Mouse (Mus musculus) midbrain, postnatal 0 days (tissue): ENCODE data around the gene Svs5. TPM values are rescaled to one million over a fixed set of nuclear protein-coding genes. Genes with fewer than 3 reads are reported as not detected.
A peak's percentile ranks its signal among the peaks of the same experiment; 100 is the strongest.
"Not testable (repeated sequence)": the region's sequence is repeated elsewhere in the genome, so short reads cannot be mapped to it uniquely, and the experiment has no call there.

Experiments
- ATAC-seq: fragments of 200-750 bp; cut with Nextera tagmentation; 2 replicates; pipeline ENCODE4 v1.8.0; 2017; ENCODE audit warnings: moderate number of reproducible peaks, mild to moderate bottlenecking, moderate TSS enrichment, moderate library complexity; ENCODE audit not compliant: low FRiP score
- DNase-seq: peaks from one replicate; pipeline ENCODE4 v3.0.0-alpha.2; 2015; ENCODE audit warnings: low spot score
- H3K27ac ChIP-seq: fragments of 300-500 bp; sonication (generic); 2 replicates; pipeline ENCODE4 v1.5.1; 2014; ENCODE audit warnings: low read depth, mild to moderate bottlenecking, low read length, mixed read lengths
- H3K27me3 ChIP-seq: fragments of 300-500 bp; sonication (generic); 2 replicates; pipeline ENCODE4 v1.6.1; 2014; ENCODE audit warnings: low read length, control low read depth, mixed read lengths; ENCODE audit not compliant: insufficient read depth
- H3K36me3 ChIP-seq: fragments of 300-500 bp; sonication (generic); 2 replicates; pipeline ENCODE4 v1.6.1; 2014; ENCODE audit warnings: low read length, control low read depth, mixed read lengths; ENCODE audit not compliant: insufficient read depth
- H3K4me1 ChIP-seq: fragments of 300-500 bp; sonication (generic); 2 replicates; pipeline ENCODE4 v1.6.1; 2014; ENCODE audit warnings: mild to moderate bottlenecking, control low read depth, antibody characterized with exemption, low read length, mixed read lengths; ENCODE audit not compliant: insufficient read depth
- H3K4me2 ChIP-seq: fragments of 300-500 bp; sonication (generic); 2 replicates; pipeline ENCODE4 v1.6.1; 2014; ENCODE audit warnings: low read depth, mild to moderate bottlenecking, low read length, mixed read lengths; ENCODE audit not compliant: poor library complexity, severe bottlenecking
- H3K4me3 ChIP-seq: fragments of 300-500 bp; sonication (generic); 2 replicates; pipeline ENCODE4 v1.5.1; 2014; ENCODE audit warnings: low read depth, mild to moderate bottlenecking, low read length, moderate library complexity
- H3K9ac ChIP-seq: fragments of 300-500 bp; sonication (generic); replicated peaks from 2 replicates; pipeline ENCODE4 v1.6.1; 2014; ENCODE audit warnings: mild to moderate bottlenecking, low read length, moderate library complexity, mixed read lengths; ENCODE audit not compliant: poor library complexity, severe bottlenecking
- H3K9me3 ChIP-seq: fragments of 300-500 bp; sonication (generic); 2 replicates; pipeline ENCODE4 v1.6.1; 2016; ENCODE audit warnings: low read length, control low read depth
- CTCF ChIP-seq: IDR thresholded peaks from 2 replicates; pipeline ENCODE4 v1.5.1; 2016; ENCODE audit warnings: antibody characterized with exemption, mild to moderate bottlenecking
- WGBS: fragments of 180-500 bp; shearing (Covaris S2); extraction: QIAGEN DNeasy Blood & Tissue Kit; methylation state at CpG from one replicate; pipeline ENCODE4 v1.1.7; 2014; 5-methylcytosine and 5-hydroxymethylcytosine counted together
- polyA plus RNA-seq: library from polyadenylated mRNA; unstranded; fragments of >200 nt; fragmentation: Nextera tagmentation; extraction: Ambion mirVana; gene quantifications from 2 replicates; pipeline ENCODE4 v1.2.1, GENCODE M21; 2015
- total RNA-seq: library from RNA; depleted of rRNA; stranded (reverse); fragments of >200 nt; gene quantifications from 2 replicates; pipeline ENCODE4 v1.2.3, GENCODE M21; 2014

Gene Svs5
- total and polyA plus RNA-seq, 2 experiments from 2014 or later: not detected

- TF ChIP-seq CTCF: peak; percentile 21; the same call in 1 of the 2 replicates
These were observed 15.2 kb downstream of the Svs5 start for GRCm38 (mm10) chr2:164347697-164348096.

GRCm38 (mm10) chr2:164348980-164349379, 16.4 kb downstream of the Svs5 start:
- TF ChIP-seq CTCF: peak; percentile 51
- H3K9me3 ChIP-seq: no peaks in the 10 kb centered on the region
- H3K9ac ChIP-seq: no peak overlapping the region
- H3K4me3 ChIP-seq: no peak overlapping the region
- H3K4me2 ChIP-seq: no peak overlapping the region
- no peak overlapping the region for H3K27ac ChIP-seq
- ATAC-seq (no peak), DNase-seq (peak; percentile 18)
- no peaks in the 10 kb centered on the region for H3K36me3 ChIP-seq
- WGBS: 93% methylated on average over 3 of the region's 3 CpGs
- no peaks in the 10 kb centered on the region for H3K4me1 ChIP-seq
- H3K27me3 ChIP-seq: no peaks in the 10 kb centered on the region

More at GRCm38 (mm10) chr2:164347697-164348096, 15.2 kb downstream of the Svs5 start:
- not testable (repeated sequence) for H3K4me3 ChIP-seq, H3K9me3 ChIP-seq, DNase-seq, ATAC-seq, H3K27ac ChIP-seq, H3K27me3 ChIP-seq, H3K4me2 ChIP-seq, H3K9ac ChIP-seq, H3K36me3 ChIP-seq, H3K4me1 ChIP-seq

GRCm38 (mm10) chr2:164352697-164353096, 20.2 kb downstream of the Svs5 start:
- no peak for TF ChIP-seq CTCF
- Histone ChIP-seq H3K27me3 (no peaks in the 10 kb centered on the region), H3K36me3 (no peaks in the 10 kb centered on the region), H3K9me3 (no peaks in the 10 kb centered on the region), H3K4me2 (no peak overlapping the region), H3K9ac (no peak overlapping the region), H3K4me3 (no peak overlapping the region), H3K27ac (no peak overlapping the region), H3K4me1 (no peaks in the 10 kb centered on the region)
- DNase-seq (no peak), ATAC-seq (no peak)
- 89% methylated on average over 3 of the region's 3 CpGs for WGBS

GRCm38 (mm10) chr2:164353356-164353755, 20.8 kb downstream of the Svs5 start:
- H3K4me1 ChIP-seq: no peaks in the 10 kb centered on the region
- ATAC-seq (no peak), DNase-seq (no peak)
- H3K27me3 ChIP-seq: no peaks in the 10 kb centered on the region
- H3K9ac ChIP-seq: no peak overlapping the region
- TF ChIP-seq CTCF: no peak
- H3K4me2 ChIP-seq: no peak overlapping the region
- H3K27ac ChIP-seq: no peak overlapping the region
- no peak overlapping the region for H3K4me3 ChIP-seq
- H3K9me3 ChIP-seq: no peaks in the 10 kb centered on the region
- no peaks in the 10 kb centered on the region for H3K36me3 ChIP-seq
- 96% methylated on average over 11 of the region's 11 CpGs for WGBS

- no peak for TF ChIP-seq CTCF
- Histone ChIP-seq H3K36me3 (no peaks in the 10 kb centered on the region), H3K4me3 (no peak overlapping the region), H3K27me3 (no peaks in the 10 kb centered on the region), H3K27ac (no peak overlapping the region), H3K9ac (no peak overlapping the region), H3K9me3 (no peaks in the 10 kb centered on the region), H3K4me2 (no peak overlapping the region), H3K4me1 (no peaks in the 10 kb centered on the region)
- WGBS: 75% methylated on average over 11 of the region's 11 CpGs
- DNase-seq (no peak), ATAC-seq (no peak)
These were observed 23.8 kb downstream of the Svs5 start for GRCm38 (mm10) chr2:164356177-164356967.

- no peak overlapping the region for H3K4me3 ChIP-seq
- no peaks in the 10 kb centered on the region for H3K4me1 ChIP-seq
- DNase-seq: no peak
- peak; percentile 30 for TF ChIP-seq CTCF
- no peak for ATAC-seq
- H3K4me2 ChIP-seq: no peak overlapping the region
- H3K27me3 ChIP-seq: no peaks in the 10 kb centered on the region
- WGBS: 85% methylated on average over 3 of the region's 3 CpGs
- H3K9me3 ChIP-seq: no peaks in the 10 kb centered on the region
- H3K9ac ChIP-seq: no peak overlapping the region
- no peaks in the 10 kb centered on the region for H3K36me3 ChIP-seq
- no peak overlapping the region for H3K27ac ChIP-seq
These were observed 25.8 kb downstream of the Svs5 start for GRCm38 (mm10) chr2:164358373-164358772.
